In the genomic region with DNA sequence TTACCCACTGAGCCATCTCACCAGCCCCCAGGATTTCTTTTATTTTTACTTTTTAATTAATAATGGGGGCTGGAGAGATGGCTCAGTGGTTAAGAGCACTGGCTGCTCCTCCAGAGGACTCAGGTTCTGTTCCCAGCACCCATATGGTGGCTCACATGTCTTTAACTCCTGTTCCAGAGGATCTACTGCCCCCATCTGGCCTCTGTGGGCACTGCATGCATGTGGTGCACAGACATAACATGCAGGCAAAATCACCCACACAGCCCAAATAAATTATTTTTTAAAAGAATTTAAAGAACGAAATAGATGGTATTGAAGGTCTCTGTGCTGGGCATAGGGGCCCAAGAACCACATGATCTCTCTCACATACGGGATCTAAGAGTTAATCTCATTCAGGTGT, we compare ENCODE assay signal across 31 mouse cellular contexts. TPM values are rescaled to one million over a fixed set of nuclear protein-coding genes. Genes with fewer than 3 reads are reported as not detected.
A peak's percentile ranks its signal among the peaks of the same experiment; 100 is the strongest.
DNase-seq lines count a peak whose midpoint lies in the region; ATAC-seq and TF ChIP-seq lines count a peak whose summit lies in the region.
"Had no signal": no experiment of that assay in that cellular context is flagged by ENCODE, and none has a peak within 500 bp of the region (broad histone marks: within the 10 kb centered on the region; RNA-seq: fewer than 3 reads in every experiment).

No protein-coding gene starts in this region.

- DNase-seq in hindbrain, postnatal 0 days (ENCODE audit: low spot score): no peak
- no peak for DNase-seq in liver, embryonic 14.5 days (ENCODE audit: low read depth in 3 of 3, low spot score in 3 of 3)
- no peak for DNase-seq in liver, embryonic 11.5 days (ENCODE audit: low spot score)
- peak; percentile 36 for DNase-seq in ES-E14 (ENCODE audit: low read depth, low spot score)
- DNase-seq in brain, embryonic 14.5 days (ENCODE audit: low read depth): no peak
- DNase-seq in right cerebral cortex, postnatal 25 days: no peak
- DNase-seq: adrenal gland, adult 2 months; cerebellum, adult 9-11 months; heart, postnatal 4 days; layer of hippocampus, postnatal 36 days; liver, embryonic 13.5 days; lung, embryonic 14.5 days; midbrain, embryonic 14.5 days; retina, postnatal 1 day; thymus, adult 18-20 months; thymus, postnatal 4 days had no signal

- H3K27ac ChIP-seq in hindbrain, postnatal 0 days: no peak overlapping the region
- H3K27ac ChIP-seq in hindbrain, embryonic 13.5 days: no peak overlapping the region
- H3K27ac ChIP-seq in liver, embryonic 14.5 days: no peak overlapping the region
- no peak overlapping the region for H3K27ac ChIP-seq in liver, embryonic 11.5 days (ENCODE audit: low read depth, low read length)
- H3K27ac ChIP-seq in ES-E14 (ENCODE audit: insufficient read depth, low read depth, low read length, poor library complexity, severe bottlenecking): no peak overlapping the region
- H3K27ac ChIP-seq: forebrain, embryonic 10.5 days; heart, embryonic 15.5 days; hindbrain, embryonic 15.5 days; intestine, embryonic 15.5 days; kidney, embryonic 15.5 days; limb, embryonic 13.5 days; liver, embryonic 13.5 days; neural tube, embryonic 12.5 days had no signal

- no peaks in the 10 kb centered on the region for H3K4me1 ChIP-seq in hindbrain, postnatal 0 days (ENCODE audit: insufficient read depth, low read length)
- no peaks in the 10 kb centered on the region for H3K4me1 ChIP-seq in hindbrain, embryonic 13.5 days (replicated peaks)
- H3K4me1 ChIP-seq in liver, embryonic 14.5 days (replicated peaks; ENCODE audit: control insufficient read depth in 2 of 2, insufficient read depth in 2 of 2, low read length in 1 of 2): no peaks in the 10 kb centered on the region
- no peaks in the 10 kb centered on the region for H3K4me1 ChIP-seq in liver, embryonic 11.5 days (replicated peaks; ENCODE audit: control insufficient read depth, insufficient read depth, low read length)
- H3K4me1 ChIP-seq in ES-E14 (ENCODE audit: control insufficient read depth in 2 of 2, insufficient read depth in 2 of 2, low read length in 2 of 2, poor library complexity in 1 of 2): peaks cover 0 to 4% of the 10 kb centered on the region in 2 experiments; a peak in 1 of 4 replicates
- H3K4me1 ChIP-seq: forebrain, embryonic 10.5 days; heart, embryonic 15.5 days; hindbrain, embryonic 15.5 days; intestine, embryonic 15.5 days; kidney, embryonic 15.5 days; limb, embryonic 13.5 days; liver, embryonic 13.5 days; neural tube, embryonic 12.5 days had no signal

- TF ChIP-seq POLR2A in brain, embryonic 14.5 days (IDR thresholded peaks at IDR 0.05; ENCODE audit: borderline replicate concordance, extremely low read depth, insufficient read depth, insufficient read length, poor library complexity, severe bottlenecking): no peak

- peaks cover 65% of the 10 kb centered on the region for H3K36me3 ChIP-seq in hindbrain, postnatal 0 days (ENCODE audit: insufficient read depth, low read length)
- H3K36me3 ChIP-seq in hindbrain, embryonic 13.5 days: peaks cover 98% of the 10 kb centered on the region
- H3K36me3 ChIP-seq in liver, embryonic 14.5 days (replicated peaks; ENCODE audit: control insufficient read depth, insufficient read depth, low read depth): no peaks in the 10 kb centered on the region
- no peaks in the 10 kb centered on the region for H3K36me3 ChIP-seq in liver, embryonic 11.5 days (ENCODE audit: control insufficient read depth, insufficient read depth, low read length)
- H3K36me3 ChIP-seq in ES-E14 (ENCODE audit: control insufficient read depth, insufficient read depth, low read length, poor library complexity, severe bottlenecking): peaks cover 27% of the 10 kb centered on the region
- H3K36me3 ChIP-seq: forebrain, embryonic 10.5 days; heart, embryonic 15.5 days; intestine, embryonic 15.5 days; kidney, embryonic 15.5 days; limb, embryonic 13.5 days; liver, embryonic 13.5 days had no signal

- WGBS in hindbrain, postnatal 0 days: 91% methylated on average over 2 of the region's 2 CpGs
- 93% methylated on average over 2 of the region's 2 CpGs for WGBS in hindbrain, embryonic 13.5 days
- 68% methylated on average over 2 of the region's 2 CpGs for WGBS in liver, embryonic 14.5 days (ENCODE audit: insufficient replicate concordance)
- 80% methylated on average over 2 of the region's 2 CpGs for WGBS in liver, embryonic 11.5 days

- no peak for ATAC-seq in hindbrain, postnatal 0 days
- no peak for ATAC-seq in hindbrain, embryonic 13.5 days (ENCODE audit: low FRiP score)
- no peak for ATAC-seq in liver, embryonic 14.5 days (ENCODE audit: insufficient read depth)
- no peak for ATAC-seq in liver, embryonic 11.5 days (replicated peaks; ENCODE audit: low FRiP score)
- ATAC-seq: intestine, embryonic 15.5 days had no signal

- no peaks in the 10 kb centered on the region for H3K9me3 ChIP-seq in hindbrain, postnatal 0 days (ENCODE audit: low read length)
- no peaks in the 10 kb centered on the region for H3K9me3 ChIP-seq in hindbrain, embryonic 13.5 days
- H3K9me3 ChIP-seq in liver, embryonic 14.5 days (ENCODE audit: control insufficient read depth, low read length): no peaks in the 10 kb centered on the region
- H3K9me3 ChIP-seq in liver, embryonic 11.5 days (ENCODE audit: control insufficient read depth, low read length): no peaks in the 10 kb centered on the region
- no peaks in the 10 kb centered on the region for H3K9me3 ChIP-seq in ES-E14 (ENCODE audit: control insufficient read depth, insufficient read depth, low read depth, low read length)
- H3K9me3 ChIP-seq: heart, embryonic 15.5 days; hindbrain, embryonic 15.5 days; intestine, embryonic 15.5 days; kidney, embryonic 15.5 days; limb, embryonic 13.5 days; liver, embryonic 13.5 days; neural tube, embryonic 12.5 days had no signal

- no peak overlapping the region for H3K4me3 ChIP-seq in hindbrain, postnatal 0 days (ENCODE audit: low read length)
- H3K4me3 ChIP-seq in hindbrain, embryonic 13.5 days: no peak overlapping the region
- H3K4me3 ChIP-seq in liver, embryonic 14.5 days (ENCODE audit: insufficient read depth in 1 of 2, low read depth in 2 of 2, low read length in 2 of 2): no peak overlapping the region
- H3K4me3 ChIP-seq in liver, embryonic 11.5 days (ENCODE audit: low read depth, low read length): no peak overlapping the region
- no peak overlapping the region for H3K4me3 ChIP-seq in ES-E14 (ENCODE audit: insufficient read depth in 1 of 2, low read depth in 1 of 2, low read length in 2 of 2, poor library complexity in 1 of 2, severe bottlenecking in 1 of 2)
- H3K4me3 ChIP-seq: forebrain, embryonic 10.5 days; heart, embryonic 15.5 days; hindbrain, embryonic 15.5 days; intestine, embryonic 15.5 days; kidney, embryonic 15.5 days; limb, embryonic 13.5 days; liver, embryonic 13.5 days; neural tube, embryonic 12.5 days had no signal

- TF ChIP-seq CTCF in hindbrain, postnatal 0 days (IDR thresholded peaks at IDR 0.05; ENCODE audit: low read depth): peak; percentile 36
- peak; percentile 46 for TF ChIP-seq CTCF in liver, embryonic 14.5 days (IDR thresholded peaks at IDR 0.05; ENCODE audit: low read depth)
- peak; percentile 6; the same call in 1 of the 2 replicates for TF ChIP-seq CTCF in brain, embryonic 14.5 days (IDR thresholded peaks at IDR 0.05; ENCODE audit: borderline replicate concordance, extremely low read depth, insufficient read depth, insufficient read length)

- TF ChIP-seq EP300 in liver, embryonic 14.5 days (IDR thresholded peaks at IDR 0.05; ENCODE audit: low read depth): no peak

- no peak overlapping the region for H3K4me2 ChIP-seq in hindbrain, postnatal 0 days (ENCODE audit: low read depth, low read length)
- H3K4me2 ChIP-seq in hindbrain, embryonic 13.5 days: no peak overlapping the region
- H3K4me2 ChIP-seq in liver, embryonic 14.5 days (ENCODE audit: low read depth): no peak overlapping the region
- H3K4me2 ChIP-seq in liver, embryonic 11.5 days: no peak overlapping the region
- H3K4me2 ChIP-seq: heart, embryonic 15.5 days; hindbrain, embryonic 15.5 days; intestine, embryonic 15.5 days; kidney, embryonic 15.5 days; limb, embryonic 13.5 days; liver, embryonic 13.5 days; lung, embryonic 14.5 days; neural tube, embryonic 12.5 days had no signal

- H3K9ac ChIP-seq in hindbrain, postnatal 0 days (replicated peaks; ENCODE audit: low read length): no peak overlapping the region
- no peak overlapping the region for H3K9ac ChIP-seq in hindbrain, embryonic 13.5 days
- H3K9ac ChIP-seq in liver, embryonic 14.5 days (replicated peaks): no peak overlapping the region
- H3K9ac ChIP-seq in liver, embryonic 11.5 days (ENCODE audit: low read depth, low read length): no peak overlapping the region
- H3K9ac ChIP-seq in ES-E14 (ENCODE audit: insufficient read depth, low read depth, low read length, poor library complexity, severe bottlenecking): no peak overlapping the region
- H3K9ac ChIP-seq: heart, embryonic 15.5 days; hindbrain, embryonic 15.5 days; intestine, embryonic 15.5 days; kidney, embryonic 15.5 days; limb, embryonic 13.5 days; liver, embryonic 13.5 days; lung, embryonic 14.5 days; neural tube, embryonic 12.5 days had no signal

- no peaks in the 10 kb centered on the region for H3K27me3 ChIP-seq in hindbrain, postnatal 0 days (ENCODE audit: insufficient read depth, low read length)
- H3K27me3 ChIP-seq in hindbrain, embryonic 13.5 days: no peaks in the 10 kb centered on the region
- no peaks in the 10 kb centered on the region for H3K27me3 ChIP-seq in liver, embryonic 14.5 days (ENCODE audit: control insufficient read depth, insufficient read depth, low read length)
- H3K27me3 ChIP-seq in liver, embryonic 11.5 days (replicated peaks; ENCODE audit: control insufficient read depth, insufficient read depth, low read length): no peaks in the 10 kb centered on the region
- H3K27me3 ChIP-seq: heart, embryonic 15.5 days; hindbrain, embryonic 15.5 days; intestine, embryonic 15.5 days; kidney, embryonic 15.5 days; limb, embryonic 13.5 days; liver, embryonic 13.5 days; neural tube, embryonic 12.5 days had no signal

- in situ Hi-C loops in ES-E14 (cut with MboI; ENCODE audit: low sequenced_read_pairs in 2 of 2, unreplicated experiment in 2 of 2): no loop called here

RNA-seq across cellular contexts. Expression of a gene that starts 11.8 kb away (rescaled TPM):
- total RNA-seq in hindbrain, postnatal 0 days (2014; rRNA removed): 705 and 708 TPM in 2 replicates
- polyA plus RNA-seq in hindbrain, postnatal 0 days (2015; fragmentation: Nextera tagmentation; extraction: Ambion mirVana): 497 and 530 TPM in 2 replicates
- polyA plus RNA-seq in hindbrain, embryonic 13.5 days (2015; fragmentation: Nextera tagmentation; extraction: Ambion mirVana): 220 and 226 TPM in 2 replicates
- 46.8 and 56.5 TPM in 2 replicates for polyA plus RNA-seq in liver, embryonic 14.5 days (2012; rRNA removed)
- 60.7 and 62.2 TPM in 2 replicates for polyA plus RNA-seq in liver, embryonic 14.5 days (2014; fragmentation: Nextera tagmentation; extraction: Ambion mirVana)
- polyA plus RNA-seq in liver, embryonic 11.5 days (2014; fragmentation: Nextera tagmentation; extraction: Ambion mirVana): 91.3 and 101 TPM in 2 replicates
- total RNA-seq in ES-E14 (2012; rRNA removed): 212 and 328 TPM in 2 replicates
- 244 and 306 TPM in 2 replicates for polyA plus RNA-seq in brain, embryonic 14.5 days (2012; rRNA removed)

RNA-seq across cellular contexts. Expression of a gene that starts 21.5 kb away (rescaled TPM):
- 572 and 588 TPM in 2 replicates for total RNA-seq in hindbrain, postnatal 0 days (2014; rRNA removed)
- 649 and 730 TPM in 2 replicates for polyA plus RNA-seq in hindbrain, postnatal 0 days (2015; fragmentation: Nextera tagmentation; extraction: Ambion mirVana)
- polyA plus RNA-seq in hindbrain, embryonic 13.5 days (2015; fragmentation: Nextera tagmentation; extraction: Ambion mirVana): 253 and 258 TPM in 2 replicates
- 0.38 and 0.50 TPM in 2 replicates for polyA plus RNA-seq in liver, embryonic 14.5 days (2012; rRNA removed)
- 0.60 and 0.68 TPM in 2 replicates for polyA plus RNA-seq in liver, embryonic 14.5 days (2014; fragmentation: Nextera tagmentation; extraction: Ambion mirVana)
- polyA plus RNA-seq in liver, embryonic 11.5 days (2014; fragmentation: Nextera tagmentation; extraction: Ambion mirVana): 1.4 and 1.5 TPM in 2 replicates
- 21.2 and 37.0 TPM in 2 replicates for total RNA-seq in ES-E14 (2012; rRNA removed)
- 160 and 331 TPM in 2 replicates for polyA plus RNA-seq in brain, embryonic 14.5 days (2012; rRNA removed)

RNA-seq across cellular contexts. Expression of a gene that starts 40.0 kb away (rescaled TPM):
- total RNA-seq in hindbrain, postnatal 0 days (2014; rRNA removed): 0.90 and 6.6 TPM in 2 replicates
- 2.4 TPM in 2 replicates for polyA plus RNA-seq in hindbrain, postnatal 0 days (2015; fragmentation: Nextera tagmentation; extraction: Ambion mirVana)
- polyA plus RNA-seq in hindbrain, embryonic 13.5 days (2015; fragmentation: Nextera tagmentation; extraction: Ambion mirVana): 5.1 and 5.8 TPM in 2 replicates
- polyA plus RNA-seq in liver, embryonic 14.5 days (2012; rRNA removed): not detected in 2 replicates
- polyA plus RNA-seq in liver, embryonic 14.5 days (2014; fragmentation: Nextera tagmentation; extraction: Ambion mirVana): not detected in 2 replicates
- not detected in 2 replicates for polyA plus RNA-seq in liver, embryonic 11.5 days (2014; fragmentation: Nextera tagmentation; extraction: Ambion mirVana)
- total RNA-seq in ES-E14 (2012; rRNA removed): not detected in 2 replicates
- 5.9 and 11.2 TPM in 2 replicates for polyA plus RNA-seq in brain, embryonic 14.5 days (2012; rRNA removed)
- total RNA-seq: adrenal gland, adult 2 months; CH12.LX; gastrocnemius, adult 18-20 months; gastrocnemius, postnatal 4 days; heart, postnatal 4 days; layer of hippocampus, postnatal 36 days; left cerebral cortex, postnatal 25 days had no signal
- polyA plus RNA-seq: adrenal gland, adult 2 months; forebrain, embryonic 10.5 days; heart, embryonic 15.5 days; intestine, embryonic 15.5 days; kidney, embryonic 15.5 days; large intestine, adult 2 months; limb, embryonic 13.5 days; liver, embryonic 13.5 days; lung, embryonic 14.5 days; spleen, adult 2 months; stomach, embryonic 14.5 days had no signal

Comparison
In these comparisons a context has a peak if more than half of its experiments do, and no peak if none do; other contexts are left out.
1. RNA of a gene that starts 21.5 kb away (polyA plus RNA-seq): 649 to 730 TPM in hindbrain, postnatal 0 days, 160 to 331 TPM in brain, embryonic 14.5 days and 253 to 258 TPM in hindbrain, embryonic 13.5 days; 1.4 to 1.5 TPM in liver, embryonic 11.5 days and 0.38 to 0.68 TPM in liver, embryonic 14.5 days; every median in the first group is over 10 times any median in the second.
2. Peak in every context shown above with its lines, with median percentiles within 50 percentile points of each other: CTCF ChIP-seq.